Mouse (Mus musculus) intestine, embryonic 15.5 days (tissue): Measurements from ENCODE around the gene Supt4a. TPM values are rescaled to one million over a fixed set of nuclear protein-coding genes. Genes with fewer than 3 reads are reported as not detected.

Source experiments
- ATAC-seq: fragments of 200-750 bp; cut with Nextera tagmentation; 2 replicates; pipeline ENCODE4 v1.8.0; 2017; ENCODE audit warnings: moderate TSS enrichment, moderate library complexity
- H3K27ac ChIP-seq: fragments of 300-500 bp; sonication (generic); 2 replicates; pipeline ENCODE4 v1.5.1; 2015; ENCODE audit warnings: mild to moderate bottlenecking, inconsistent platforms
- H3K27me3 ChIP-seq: fragments of 300-500 bp; sonication (generic); replicated peaks from 2 replicates; pipeline ENCODE4 v1.6.1; 2015; ENCODE audit warnings: inconsistent platforms
- H3K36me3 ChIP-seq: fragments of 300-500 bp; sonication (generic); 2 replicates; pipeline ENCODE4 v1.6.1; 2015; ENCODE audit warnings: inconsistent platforms
- H3K4me1 ChIP-seq: fragments of 300-500 bp; sonication (generic); replicated peaks from 2 replicates; pipeline ENCODE4 v1.6.1; 2015; ENCODE audit warnings: inconsistent platforms
- H3K4me2 ChIP-seq: fragments of 300-500 bp; sonication (generic); replicated peaks from 2 replicates; pipeline ENCODE4 v1.6.1; 2015; ENCODE audit warnings: mild to moderate bottlenecking, inconsistent platforms
- H3K4me3 ChIP-seq: fragments of 300-500 bp; sonication (generic); replicated peaks from 2 replicates; pipeline ENCODE4 v1.5.1; 2015; ENCODE audit warnings: inconsistent platforms
- H3K9ac ChIP-seq: fragments of 300-500 bp; sonication (generic); 2 replicates; pipeline ENCODE4 v1.6.1; 2015; ENCODE audit warnings: inconsistent platforms
- H3K9me3 ChIP-seq: fragments of 300-500 bp; sonication (generic); 2 replicates; pipeline ENCODE4 v1.6.1; 2016; ENCODE audit warnings: inconsistent platforms
- WGBS: fragments of 180-500 bp; shearing (Covaris S2); methylation state at CpG from one replicate; pipeline ENCODE4 v1.1.7; 2015; 5-methylcytosine and 5-hydroxymethylcytosine counted together
- polyA plus RNA-seq: library from polyadenylated mRNA; unstranded; fragments of >200 nt; fragmentation: Nextera tagmentation; extraction: Ambion mirVana; gene quantifications from 2 replicates; pipeline ENCODE4 v1.2.1, GENCODE M21; 2015

The Supt4a gene
- polyA plus RNA-seq, 1 experiment from 2014 or later = 117 TPM

DNA sequence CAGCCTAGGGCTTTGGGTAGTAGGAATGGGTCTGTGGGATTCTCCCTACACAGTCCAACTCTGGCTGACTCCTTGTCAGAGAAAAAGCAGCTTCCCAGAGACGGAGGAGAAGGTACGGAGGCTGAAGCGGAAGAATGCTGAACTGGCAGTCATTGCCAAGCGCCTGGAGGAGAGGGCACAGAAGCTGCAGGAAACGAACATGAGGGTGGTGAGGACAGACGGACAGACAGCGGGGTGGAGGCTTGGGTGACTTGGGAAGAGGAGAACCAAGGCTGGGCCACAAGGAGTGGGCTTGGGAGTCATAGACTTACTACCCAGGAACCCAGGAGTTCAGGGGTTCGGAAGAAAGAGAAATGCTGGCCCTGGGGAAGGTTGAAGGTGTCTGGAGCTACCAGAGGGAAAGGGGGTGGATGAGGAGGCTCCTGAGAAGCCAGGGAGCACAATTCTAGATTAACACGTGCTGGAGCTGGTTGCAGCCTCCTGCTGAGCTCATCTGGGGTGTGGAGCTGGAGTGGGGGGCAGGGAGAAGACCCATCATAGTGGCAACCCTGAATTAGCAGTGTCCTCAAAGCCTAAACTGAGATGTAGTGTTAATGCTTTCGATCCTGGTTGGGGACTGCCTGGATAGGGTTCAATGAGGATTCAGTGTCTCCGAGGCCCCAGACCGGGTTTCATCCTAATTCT lies 25.5 kb downstream of the Supt4a start:
- Histone ChIP-seq H3K27me3 (peaks cover 66% of the 10 kb centered on the region), H3K9me3 (no peaks in the 10 kb centered on the region), H3K9ac (no peak overlapping the region), H3K4me1 (peaks cover 13% of the 10 kb centered on the region), H3K4me2 (peak overlapping the region; percentile 99; the same call in 1 of the 2 replicates), H3K36me3 (no peaks in the 10 kb centered on the region), H3K4me3 (peak overlapping the region; percentile 48; the same call in 1 of the 2 replicates), H3K27ac (no peak overlapping the region)
- WGBS = 43% methylated on average over 12 of the region's 12 CpGs
- ATAC-seq = no peak

DNA sequence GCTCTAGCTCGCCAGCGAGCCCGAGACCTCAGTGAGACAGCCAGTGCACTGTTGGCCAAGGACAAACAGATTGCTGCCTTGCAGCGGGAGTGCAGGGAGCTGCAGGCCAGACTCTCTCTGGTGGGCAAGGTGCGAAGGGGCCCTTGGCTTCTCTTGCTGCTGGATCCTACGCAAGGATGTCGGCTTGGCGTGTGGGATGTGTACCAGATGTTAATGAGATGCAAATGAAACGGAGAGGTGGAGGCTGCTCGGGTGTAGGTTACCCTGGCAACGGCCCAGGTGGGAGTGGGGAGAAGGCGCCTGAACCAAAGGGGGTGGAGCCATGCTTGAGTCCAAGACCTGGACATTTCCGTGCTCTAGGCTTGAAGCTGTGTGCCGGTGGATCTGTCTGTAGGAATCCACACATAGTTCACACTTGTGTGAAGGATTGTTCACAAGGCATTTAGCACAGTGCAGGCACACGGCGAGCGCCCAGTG lies 26.2 kb downstream of the Supt4a start:
- WGBS = 3% methylated on average over 17 of the region's 17 CpGs
- H3K9ac ChIP-seq = 0 out of 2 replicates have a peak overlapping the region, but pooled peaks have one; percentile 53

DNA sequence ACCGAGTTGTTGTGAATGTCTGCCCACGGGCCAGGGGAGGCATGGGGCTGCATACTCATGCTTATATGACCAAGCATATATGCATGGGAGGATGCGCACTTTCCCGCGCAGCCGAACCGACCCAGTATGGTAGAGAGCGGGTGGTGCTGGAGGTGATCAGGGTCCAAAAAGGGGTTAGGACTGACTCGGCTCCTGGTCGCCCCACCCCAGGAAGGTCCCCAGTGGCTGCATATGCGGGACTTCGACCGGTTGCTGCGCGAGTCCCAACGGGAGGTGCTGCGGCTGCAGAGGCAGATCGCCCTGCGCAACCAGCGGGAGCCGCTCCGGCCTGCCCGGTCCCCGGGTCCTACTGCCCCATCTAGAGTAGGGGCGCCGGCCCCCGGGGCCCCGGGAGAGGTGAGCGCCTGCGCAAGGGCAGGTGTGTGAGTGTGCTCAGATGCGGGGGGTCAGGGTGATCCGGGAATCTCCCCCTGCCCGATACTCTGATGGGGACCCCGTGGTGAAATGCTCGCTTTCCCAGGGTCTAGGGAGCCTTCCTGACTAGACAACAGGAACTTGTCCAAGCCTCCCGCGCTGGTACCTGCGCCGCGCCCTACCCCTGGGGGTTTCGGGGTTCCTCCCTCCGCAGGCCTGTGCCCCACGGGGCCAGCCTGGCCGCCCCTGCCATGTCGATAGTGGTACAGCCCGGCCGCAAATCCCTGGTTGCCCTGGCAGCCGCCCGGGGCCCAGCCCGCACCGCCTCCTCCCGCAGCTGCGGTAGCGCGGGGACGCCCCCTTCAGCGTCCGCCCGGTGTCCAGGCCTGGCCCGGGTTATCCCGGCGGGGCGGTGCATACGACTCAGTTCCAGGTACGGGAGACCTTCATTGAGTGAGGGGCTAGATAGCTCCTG lies 26.9 kb downstream of the Supt4a start:
- no peak overlapping the region for H3K27ac ChIP-seq
- peak overlapping the region; percentile 48 for H3K4me3 ChIP-seq
- H3K4me1 ChIP-seq = peaks cover 13% of the 10 kb centered on the region
- H3K9me3 ChIP-seq = no peaks in the 10 kb centered on the region
- WGBS = under 1% methylated on average over 64 of the region's 65 CpGs
- H3K36me3 ChIP-seq = no peaks in the 10 kb centered on the region
- peak overlapping the region; percentile 99 for H3K4me2 ChIP-seq
- peak; percentile 48 for ATAC-seq
- peaks cover 66% of the 10 kb centered on the region for H3K27me3 ChIP-seq
- H3K9ac ChIP-seq = peak overlapping the region; percentile 53

More for the DNA sequence above, 26.2 kb downstream of the Supt4a start:
- H3K4me2 ChIP-seq = peak overlapping the region; percentile 99
- H3K36me3 ChIP-seq = no peaks in the 10 kb centered on the region
- H3K9me3 ChIP-seq = no peaks in the 10 kb centered on the region
- peaks cover 66% of the 10 kb centered on the region for H3K27me3 ChIP-seq
- H3K4me1 ChIP-seq = peaks cover 13% of the 10 kb centered on the region
- no peak overlapping the region for H3K27ac ChIP-seq
- ATAC-seq = peak; percentile 63
- H3K4me3 ChIP-seq = peak overlapping the region; percentile 48

DNA sequence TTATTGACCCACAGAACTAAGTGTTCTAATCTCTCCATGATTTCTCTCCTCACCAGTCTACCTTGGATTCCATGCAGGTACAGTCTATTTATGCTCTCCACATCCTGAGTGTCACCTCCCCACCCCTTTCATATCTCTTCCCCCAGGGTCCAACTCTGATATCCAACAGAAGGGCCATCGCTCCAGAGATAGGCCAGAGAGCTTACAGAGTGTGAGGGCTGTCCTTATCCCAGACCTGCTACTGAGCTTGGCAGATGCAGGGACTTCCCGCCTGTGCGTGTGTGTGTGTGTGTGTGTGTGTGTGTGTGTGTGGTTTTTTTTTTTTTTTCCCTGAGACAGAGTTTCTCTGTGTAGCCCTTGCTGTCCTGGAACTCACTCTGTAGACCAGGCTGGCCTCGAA lies 31.4 kb downstream of the Supt4a start:
- no peaks in the 10 kb centered on the region for H3K36me3 ChIP-seq
- H3K4me3 ChIP-seq = no peak overlapping the region
- H3K27me3 ChIP-seq = peaks cover 30% of the 10 kb centered on the region
- 92% methylated on average over 4 of the region's 4 CpGs for WGBS
- no peak for ATAC-seq
- no peak overlapping the region for H3K9ac ChIP-seq
- H3K27ac ChIP-seq = no peak overlapping the region
- no peaks in the 10 kb centered on the region for H3K9me3 ChIP-seq
- peaks cover 9% of the 10 kb centered on the region for H3K4me1 ChIP-seq
- no peak overlapping the region for H3K4me2 ChIP-seq

DNA sequence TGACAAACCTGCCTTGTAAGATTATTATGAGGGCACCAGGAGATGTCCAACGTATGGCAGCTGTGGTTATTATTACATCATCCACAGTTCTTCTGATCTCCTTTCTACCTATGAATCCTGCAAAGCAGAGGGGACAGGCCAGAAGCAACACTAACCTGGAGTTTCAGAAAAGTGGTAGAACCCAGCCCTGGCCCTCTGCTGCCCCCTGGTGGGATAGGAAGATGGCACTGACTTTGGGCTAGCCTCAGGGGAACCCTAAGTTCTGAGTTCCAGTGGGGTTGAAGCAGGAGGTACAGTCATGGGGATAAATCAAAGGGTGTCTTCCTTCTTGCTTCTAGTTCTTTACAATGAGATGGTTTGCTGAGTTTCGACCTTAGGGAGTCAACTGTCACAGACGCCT lies 33.6 kb downstream of the Supt4a start:
- Histone ChIP-seq H3K4me1 (no peaks in the 10 kb centered on the region), H3K36me3 (no peaks in the 10 kb centered on the region), H3K27ac (no peak overlapping the region), H3K9me3 (no peaks in the 10 kb centered on the region), H3K27me3 (peaks cover 7% of the 10 kb centered on the region), H3K4me3 (no peak overlapping the region), H3K4me2 (no peak overlapping the region), H3K9ac (no peak overlapping the region)
- 0 out of 2 replicates have a peak, but pooled peaks have one; percentile 62 for ATAC-seq
- WGBS = 55% methylated on average over 3 of the region's 3 CpGs

DNA sequence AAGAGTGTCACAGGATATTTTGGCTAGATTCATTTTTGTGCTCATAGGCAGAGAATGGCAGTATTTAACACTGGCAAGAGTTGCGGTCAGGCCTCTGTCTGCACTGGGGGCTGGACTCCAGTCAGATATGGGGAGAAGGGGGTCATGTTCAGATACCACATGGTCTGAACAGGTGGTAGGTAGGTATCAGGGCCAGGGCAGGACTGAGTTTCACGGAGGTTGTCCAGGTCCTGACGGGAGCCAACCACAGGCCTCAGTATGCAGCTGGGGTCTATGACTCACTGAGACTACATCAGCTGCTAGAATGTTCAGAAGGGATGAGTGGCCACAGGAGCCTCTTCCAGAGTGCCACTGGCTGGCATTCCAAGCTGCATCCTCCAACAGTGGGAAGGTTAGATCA lies 35.0 kb downstream of the Supt4a start:
- H3K4me2 ChIP-seq = no peak overlapping the region
- no peak overlapping the region for H3K4me3 ChIP-seq
- H3K9me3 ChIP-seq = no peaks in the 10 kb centered on the region
- H3K27me3 ChIP-seq = no peaks in the 10 kb centered on the region
- no peaks in the 10 kb centered on the region for H3K4me1 ChIP-seq
- 82% methylated on average over 3 of the region's 3 CpGs for WGBS
- no peak overlapping the region for H3K27ac ChIP-seq
- H3K36me3 ChIP-seq = no peaks in the 10 kb centered on the region
- H3K9ac ChIP-seq = no peak overlapping the region
- no peak for ATAC-seq

DNA sequence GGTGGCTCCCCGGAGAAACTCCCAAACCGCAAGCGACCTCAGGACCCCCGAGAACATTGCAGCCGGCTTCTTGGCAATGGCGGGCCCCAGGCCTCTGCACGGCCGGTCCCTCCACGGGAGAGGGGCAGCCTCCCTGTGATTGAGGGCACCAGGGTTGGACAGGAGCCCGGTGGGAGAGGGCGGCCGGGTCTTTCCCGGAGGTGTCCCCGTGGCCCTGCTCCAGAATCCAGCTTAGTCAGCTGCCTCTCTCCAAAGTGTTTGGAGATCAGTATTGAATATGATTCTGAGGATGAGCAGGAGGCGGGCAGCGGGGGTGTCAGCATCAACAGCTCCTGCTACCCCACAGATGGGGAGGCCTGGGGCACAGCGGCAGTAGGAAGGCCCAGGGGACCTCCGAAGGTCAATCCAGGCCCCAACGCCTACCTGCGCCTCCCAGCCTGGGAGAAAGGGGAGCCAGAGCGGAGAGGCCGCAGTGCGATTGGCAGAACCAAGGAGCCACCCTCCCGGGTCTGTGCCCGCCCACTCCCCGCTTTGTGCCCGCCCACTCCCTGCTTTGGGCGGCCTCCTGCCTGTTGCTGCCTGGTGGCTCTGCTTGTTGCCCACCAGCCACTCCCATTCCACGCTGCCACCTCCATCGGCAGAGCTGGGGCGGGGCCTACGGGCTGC lies 40.9 kb downstream of the Supt4a start:
- no peaks in the 10 kb centered on the region for H3K9me3 ChIP-seq
- no peaks in the 10 kb centered on the region for H3K36me3 ChIP-seq
- H3K27me3 ChIP-seq = no peaks in the 10 kb centered on the region
- peak overlapping the region; percentile 62 for H3K9ac ChIP-seq
- no peak overlapping the region for H3K27ac ChIP-seq
- peak; percentile 96 for ATAC-seq
- 8% methylated on average over 32 of the region's 32 CpGs for WGBS
- peak overlapping the region; percentile 43 for H3K4me3 ChIP-seq
- peaks cover 14% of the 10 kb centered on the region for H3K4me1 ChIP-seq
- H3K4me2 ChIP-seq = peak overlapping the region; percentile 91

DNA sequence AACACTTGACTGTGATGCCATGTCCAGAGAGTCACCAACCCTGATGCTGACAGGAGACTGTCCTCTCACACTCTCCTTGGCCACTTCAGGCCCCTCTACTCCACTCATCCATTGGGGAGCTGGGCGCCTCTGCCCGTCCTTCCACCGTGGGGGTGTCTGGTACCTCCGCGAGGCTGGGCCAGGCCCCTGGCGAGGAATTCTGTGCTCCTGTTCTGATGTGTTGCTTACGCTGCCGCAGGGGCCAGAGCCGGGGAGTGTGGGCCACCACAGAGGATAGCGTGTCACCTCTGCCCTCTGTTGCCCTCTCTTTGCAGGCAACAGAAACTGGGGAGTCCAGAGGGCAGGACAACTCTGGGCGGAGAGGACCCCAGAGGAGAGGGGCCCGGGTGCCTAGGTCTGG lies 41.6 kb downstream of the Supt4a start:
- peak; percentile 2 for ATAC-seq
- peaks cover 14% of the 10 kb centered on the region for H3K4me1 ChIP-seq
- H3K9ac ChIP-seq = peak overlapping the region; percentile 62; the same call in 1 of the 2 replicates
- no peaks in the 10 kb centered on the region for H3K36me3 ChIP-seq
- WGBS = 43% methylated on average over 12 of the region's 12 CpGs
- H3K27ac ChIP-seq = no peak overlapping the region
- peak overlapping the region; percentile 91 for H3K4me2 ChIP-seq
- peak overlapping the region; percentile 43 for H3K4me3 ChIP-seq
- no peaks in the 10 kb centered on the region for H3K27me3 ChIP-seq
- no peaks in the 10 kb centered on the region for H3K9me3 ChIP-seq

DNA sequence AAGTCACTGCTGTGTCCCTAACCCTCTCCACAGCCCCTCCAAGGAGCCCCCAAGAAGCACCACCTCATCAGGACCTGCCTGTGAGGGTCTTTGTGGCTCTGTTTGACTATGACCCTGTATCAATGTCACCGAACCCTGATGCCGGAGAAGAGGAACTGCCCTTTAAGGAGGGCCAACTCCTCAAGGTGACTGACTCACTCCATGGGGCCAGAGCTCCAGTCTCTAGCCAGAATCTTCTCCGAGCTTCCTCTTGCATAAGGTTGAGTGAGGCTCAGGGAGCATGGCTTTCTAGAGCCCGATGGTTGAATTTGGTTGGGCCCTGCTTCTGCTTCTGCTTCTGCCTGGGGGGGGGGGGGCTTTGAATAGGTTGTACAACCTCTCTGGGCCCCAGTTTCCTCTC lies 42.0 kb downstream of the Supt4a start:
- Histone ChIP-seq H3K4me2 (no peak overlapping the region), H3K4me3 (no peak overlapping the region), H3K9me3 (no peaks in the 10 kb centered on the region), H3K4me1 (peaks cover 14% of the 10 kb centered on the region), H3K27ac (no peak overlapping the region), H3K27me3 (no peaks in the 10 kb centered on the region), H3K36me3 (no peaks in the 10 kb centered on the region), H3K9ac (no peak overlapping the region)
- WGBS = 89% methylated on average over 4 of the region's 4 CpGs
- ATAC-seq = no peak

DNA sequence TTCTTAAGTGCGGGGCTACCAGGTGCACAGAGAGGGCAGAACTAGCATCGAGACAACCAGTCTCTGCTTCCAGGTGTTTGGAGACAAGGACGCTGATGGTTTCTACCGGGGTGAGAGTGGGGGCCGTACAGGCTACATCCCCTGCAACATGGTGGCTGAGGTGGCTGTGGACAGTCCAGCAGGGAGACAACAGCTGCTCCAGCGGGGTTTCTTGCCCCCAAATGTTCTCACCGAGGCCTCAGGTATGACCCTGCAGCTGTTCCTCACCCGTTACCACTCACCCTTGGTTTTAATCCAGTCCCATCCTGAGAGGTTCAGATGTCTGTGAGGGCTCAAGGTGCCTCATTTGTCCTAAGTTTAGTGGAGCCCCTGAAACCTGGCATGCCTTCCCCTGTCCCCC lies 42.8 kb downstream of the Supt4a start:
- 84% methylated on average over 8 of the region's 8 CpGs for WGBS

DNA sequence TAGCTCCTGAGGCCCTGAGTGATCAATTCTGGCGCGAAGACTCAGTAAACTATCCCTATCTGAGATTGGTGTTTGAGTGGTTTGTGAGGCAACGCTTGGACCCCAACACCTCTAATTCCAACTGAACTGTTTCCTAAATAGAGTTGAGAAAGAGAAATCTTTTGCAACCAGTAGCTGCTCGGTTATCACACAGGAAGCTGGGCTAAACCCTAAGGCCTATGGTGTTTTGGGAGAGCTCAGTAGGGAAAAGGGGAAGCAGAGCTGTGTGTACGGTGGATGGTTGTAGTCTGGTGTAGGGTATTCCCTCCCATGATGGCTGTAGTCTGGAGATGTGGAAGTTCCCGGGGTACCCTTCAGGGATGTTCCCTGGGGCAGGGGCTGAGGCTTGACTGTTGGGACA lies 52.7 kb downstream of the Supt4a start:
- Histone ChIP-seq H3K36me3 (no peaks in the 10 kb centered on the region), H3K9me3 (no peaks in the 10 kb centered on the region), H3K4me2 (no peak overlapping the region), H3K27ac (no peak overlapping the region), H3K4me1 (0 out of 2 replicates have a peak, but pooled peaks cover 2% of the 10 kb centered on the region), H3K9ac (no peak overlapping the region), H3K4me3 (no peak overlapping the region), H3K27me3 (no peaks in the 10 kb centered on the region)
- WGBS = 81% methylated on average over 6 of the region's 6 CpGs
- no peak for ATAC-seq

More for the DNA sequence above, 42.8 kb downstream of the Supt4a start:
- Histone ChIP-seq H3K9me3 (no peaks in the 10 kb centered on the region), H3K9ac (no peak overlapping the region), H3K4me2 (no peak overlapping the region), H3K36me3 (no peaks in the 10 kb centered on the region), H3K4me3 (no peak overlapping the region), H3K27me3 (no peaks in the 10 kb centered on the region), H3K4me1 (peaks cover 14% of the 10 kb centered on the region), H3K27ac (no peak overlapping the region)
- no peak for ATAC-seq
